In genomic region chr16:24391111-24391510, GRCm38 (mm10) we compare ENCODE assay signal across 23 mouse cellular contexts. TPM values are rescaled to one million over a fixed set of nuclear protein-coding genes. Genes with fewer than 3 reads are reported as not detected.
A peak's percentile ranks its signal among the peaks of the same experiment; 100 is the strongest.
DNase-seq lines count a peak whose midpoint lies in the region; ATAC-seq and TF ChIP-seq lines count a peak whose summit lies in the region.
"Had no signal": no experiment of that assay in that cellular context is flagged by ENCODE, and none has a peak within 500 bp of the region (broad histone marks: within the 10 kb centered on the region; RNA-seq: fewer than 3 reads in every experiment).

No protein-coding gene starts in this region.

- WGBS in cerebellum, adult 2 months, result 50% methylated on average over 3 of the region's 3 CpGs
- WGBS in heart, embryonic 15.5 days, result 83% methylated on average over 3 of the region's 3 CpGs
- 88% methylated on average over 3 of the region's 3 CpGs for WGBS in heart, adult 2 months
- WGBS in thymus, adult 2 months, result 30% methylated on average over 3 of the region's 3 CpGs

- H3K9ac ChIP-seq in heart, embryonic 15.5 days, result no peak overlapping the region
- no peak overlapping the region for H3K9ac ChIP-seq in heart, adult 2 months (ENCODE audit: low read depth, low read length)
- H3K9ac ChIP-seq: embryonic facial prominence, embryonic 12.5 days; forebrain, embryonic 15.5 days; hindbrain, embryonic 13.5 days; intestine, embryonic 15.5 days; limb, embryonic 15.5 days; liver, embryonic 13.5 days; midbrain, embryonic 15.5 days; stomach, embryonic 15.5 days had no signal

- no peak for TF ChIP-seq EP300 in heart, adult 2 months (IDR thresholded peaks at IDR 0.05; ENCODE audit: insufficient read depth, low read depth, low read length)

- H3K27ac ChIP-seq in cerebellum, adult 2 months (ENCODE audit: insufficient read depth, low read length), result peak overlapping the region; percentile 76
- peak overlapping the region; percentile 20; the same call in 1 of the 2 replicates for H3K27ac ChIP-seq in heart, embryonic 15.5 days
- H3K27ac ChIP-seq in heart, adult 2 months, result no peak overlapping the region
- no peak overlapping the region; the same call in 1 of the 2 replicates for H3K27ac ChIP-seq in thymus, adult 2 months (ENCODE audit: control insufficient read depth, insufficient read depth, low read length)
- H3K27ac ChIP-seq: embryonic facial prominence, embryonic 12.5 days; forebrain, embryonic 15.5 days; hindbrain, embryonic 13.5 days; intestine, embryonic 15.5 days; liver, embryonic 13.5 days; midbrain, embryonic 15.5 days had no signal

- H3K4me2 ChIP-seq in heart, embryonic 15.5 days, result no peak overlapping the region
- H3K4me2 ChIP-seq: embryonic facial prominence, embryonic 12.5 days; forebrain, embryonic 15.5 days; hindbrain, embryonic 13.5 days; intestine, embryonic 15.5 days; limb, embryonic 15.5 days; liver, embryonic 13.5 days; midbrain, embryonic 15.5 days had no signal

- no peak overlapping the region for H3K4me3 ChIP-seq in cerebellum, adult 2 months (replicated peaks; ENCODE audit: insufficient read depth, low read depth, low read length)
- H3K4me3 ChIP-seq in heart, embryonic 15.5 days, result no peak overlapping the region
- no peak overlapping the region for H3K4me3 ChIP-seq in heart, adult 2 months
- H3K4me3 ChIP-seq in thymus, adult 2 months (ENCODE audit: control insufficient read depth, insufficient read depth, low read length), result no peak overlapping the region
- H3K4me3 ChIP-seq: embryonic facial prominence, embryonic 12.5 days; forebrain, embryonic 15.5 days; hindbrain, embryonic 13.5 days; intestine, embryonic 15.5 days; limb, embryonic 10.5 days; limb, embryonic 15.5 days; liver, embryonic 13.5 days; midbrain, embryonic 15.5 days; stomach, embryonic 15.5 days had no signal

- H3K36me3 ChIP-seq in heart, embryonic 15.5 days, result no peaks in the 10 kb centered on the region
- H3K36me3 ChIP-seq in heart, adult 2 months (ENCODE audit: control insufficient read depth, insufficient read depth, low read length), result peaks cover 4% of the 10 kb centered on the region; the same call in 1 of the 2 replicates
- H3K36me3 ChIP-seq in thymus, adult 2 months (ENCODE audit: control insufficient read depth, insufficient read depth, low read length), result no peaks in the 10 kb centered on the region
- H3K36me3 ChIP-seq: embryonic facial prominence, embryonic 12.5 days; forebrain, embryonic 15.5 days; hindbrain, embryonic 13.5 days; intestine, embryonic 15.5 days; limb, embryonic 10.5 days; limb, embryonic 15.5 days; liver, embryonic 13.5 days; midbrain, embryonic 15.5 days; stomach, embryonic 15.5 days had no signal

- no peak for TF ChIP-seq POLR2A in cerebellum, adult 2 months (IDR thresholded peaks at IDR 0.05; ENCODE audit: borderline replicate concordance, insufficient read depth, low read length)
- no peak for TF ChIP-seq POLR2A in heart, adult 2 months (IDR thresholded peaks at IDR 0.05; ENCODE audit: insufficient read depth, low read depth, low read length)
- no peak for TF ChIP-seq POLR2A in thymus, adult 2 months (IDR thresholded peaks at IDR 0.05; ENCODE audit: control insufficient read depth, extremely low read depth, insufficient read depth, low read length, poor library complexity)

- no peak for ATAC-seq in heart, embryonic 15.5 days (replicated peaks; ENCODE audit: insufficient number of reproducible peaks, insufficient read depth, low FRiP score, low read depth)
- peak; percentile 48 for ATAC-seq in inflammation-experienced regulatory T-cells, adult 6 months
- ATAC-seq: forebrain, embryonic 15.5 days; intestine, embryonic 15.5 days; midbrain, embryonic 15.5 days had no signal

- DNase-seq in cerebellum, adult 2 months, result no peak
- no peak for DNase-seq in cerebellum, postnatal 10 days
- no peak for DNase-seq in heart, adult 2 months
- peak; percentile 22 for DNase-seq in thymus, postnatal 14 days
- no peak for DNase-seq in thymus, adult 2 months
- DNase-seq in embryo, embryonic 11 days, result no peak
- DNase-seq: adrenal gland, adult 8-10 months; heart, postnatal 4 days; kidney, postnatal 4 days; liver, embryonic 13.5 days; lung, adult 18-20 months; lung, postnatal 10 days; right cerebral cortex, postnatal 25 days had no signal

- no peaks in the 10 kb centered on the region; the same call in 1 of the 2 replicates for H3K27me3 ChIP-seq in cerebellum, adult 2 months (ENCODE audit: control insufficient read depth, insufficient read depth, low read length)
- H3K27me3 ChIP-seq in heart, embryonic 15.5 days, result no peaks in the 10 kb centered on the region
- H3K27me3 ChIP-seq in heart, adult 2 months (ENCODE audit: control insufficient read depth, insufficient read depth, low read length), result no peaks in the 10 kb centered on the region
- H3K27me3 ChIP-seq in thymus, adult 2 months (ENCODE audit: control insufficient read depth, insufficient read depth, low read length), result no peaks in the 10 kb centered on the region
- H3K27me3 ChIP-seq: embryonic facial prominence, embryonic 12.5 days; forebrain, embryonic 15.5 days; hindbrain, embryonic 13.5 days; intestine, embryonic 15.5 days; limb, embryonic 15.5 days; midbrain, embryonic 15.5 days; stomach, embryonic 15.5 days had no signal

- peaks cover 22% of the 10 kb centered on the region for H3K4me1 ChIP-seq in cerebellum, adult 2 months (ENCODE audit: control insufficient read depth, insufficient read depth, low read length)
- peaks cover 27% of the 10 kb centered on the region for H3K4me1 ChIP-seq in heart, embryonic 15.5 days (replicated peaks)
- H3K4me1 ChIP-seq in heart, adult 2 months (ENCODE audit: control insufficient read depth, insufficient read depth, low read length), result peaks cover 10% of the 10 kb centered on the region
- peaks cover 34% of the 10 kb centered on the region for H3K4me1 ChIP-seq in thymus, adult 2 months (replicated peaks; ENCODE audit: control insufficient read depth, insufficient read depth, low read length)
- H3K4me1 ChIP-seq: liver, embryonic 13.5 days had no signal

- no peak for TF ChIP-seq CTCF in cerebellum, adult 2 months (IDR thresholded peaks at IDR 0.05; ENCODE audit: borderline replicate concordance, insufficient read depth, low read depth, low read length)
- TF ChIP-seq CTCF in heart, adult 2 months (IDR thresholded peaks at IDR 0.05), result no peak
- TF ChIP-seq CTCF in thymus, adult 2 months (IDR thresholded peaks at IDR 0.05; ENCODE audit: borderline replicate concordance, control insufficient read depth, extremely low read depth, insufficient read depth, low read length, poor library complexity), result no peak

- no peaks in the 10 kb centered on the region for H3K9me3 ChIP-seq in heart, embryonic 15.5 days (replicated peaks)
- H3K9me3 ChIP-seq: embryonic facial prominence, embryonic 12.5 days; forebrain, embryonic 15.5 days; hindbrain, embryonic 13.5 days; intestine, embryonic 15.5 days; limb, embryonic 10.5 days; limb, embryonic 15.5 days; liver, embryonic 13.5 days; midbrain, embryonic 15.5 days; stomach, embryonic 15.5 days had no signal

- intact Hi-C loops in heart, adult 2 months (cut with DNase I), result loop anchor here (5.0 kb wide), 3 partner anchors 44 to 236 kb away; no protein-coding TSS in a partner anchor

- H3K79me2 ChIP-seq in heart, adult 2 months (replicated peaks; ENCODE audit: control insufficient read depth, insufficient read depth, low read length), result peaks cover 1% of the 10 kb centered on the region; the same call in 1 of the 2 replicates

RNA-seq across cellular contexts. Expression of gene Lpp, which starts 2.2 kb away (rescaled TPM):
- polyA plus RNA-seq in cerebellum, adult 2 months (2012; rRNA removed), result 8.1 and 9.3 TPM in 2 replicates
- 42.6 and 49.5 TPM in 2 replicates for polyA plus RNA-seq in heart, embryonic 15.5 days (2015; fragmentation: Nextera tagmentation; extraction: Ambion mirVana)
- total RNA-seq in heart, adult 2 months (2021), result 10 to 100 TPM; 23.6 to 25.1 TPM
- polyA plus RNA-seq in heart, adult 2 months (2012; rRNA removed), result 7.7 and 14.3 TPM in 2 replicates
- polyA plus RNA-seq in thymus, adult 2 months (2012; rRNA removed), result 14.1 and 15.0 TPM in 2 replicates
- polyA plus RNA-seq in inflammation-experienced regulatory T-cells, adult 6 months (2017; shearing (Covaris generic)), result 10 to 100 TPM; 13.0 to 22.8 (median 20.9) TPM

Comparison
In these comparisons a context has a peak if more than half of its experiments do, and no peak if none do; other contexts are left out.
1. H3K27ac ChIP-seq: peak in cerebellum, adult 2 months (single experiment) and heart, embryonic 15.5 days (single experiment); none in heart, adult 2 months (single experiment) and thymus, adult 2 months (single experiment).